Mouse (Mus musculus) testis, adult 2 months (tissue): Measurements from ENCODE around the gene E030018B13Rik.

Experiments
- CTCF ChIP-seq: fragments of 200-500 bp; IDR thresholded peaks from 2 replicates; pipeline ENCODE4 v1.5.1; 2012; ENCODE audit warnings: low read depth, mild to moderate bottlenecking, inconsistent platforms, low read length, moderate library complexity; ENCODE audit not compliant: control insufficient read depth, insufficient read depth, insufficient replicate concordance
- POLR2A ChIP-seq: fragments of 200-500 bp; IDR thresholded peaks from 2 replicates; pipeline ENCODE4 v1.6.1; 2012; ENCODE audit warnings: low read depth, mild to moderate bottlenecking, inconsistent platforms, low read length, moderate library complexity; ENCODE audit not compliant: control insufficient read depth

GRCm38 (mm10) chr7:63902604-63903210 lies 13.9 kb upstream of the E030018B13Rik start:
- TF ChIP-seq POLR2A, result no peak
- TF ChIP-seq CTCF, result no peak
